Mouse (Mus musculus) heart, postnatal 36 days (tissue): ENCODE data around the gene Sox6. TPM values are rescaled to one million over a fixed set of nuclear protein-coding genes. Genes with fewer than 3 reads are reported as not detected.
A peak's percentile ranks its signal among the peaks of the same experiment; 100 is the strongest.

ENCODE experiments used
- DNase-seq, 2 experiments: peaks; one replicate each; pipeline ENCODE4 v3.0.0; 2021 to 2022
- intact Hi-C: fragments of 180-260 bp; cut with DNase I; formaldehyde crosslinking; loops from one replicate; pipeline ENCODE4 v1.15.1; 2025
- total RNA-seq, 2 experiments: library from RNA; stranded (reverse); gene quantifications; 2 replicates each; pipeline ENCODE4 v1.2.3; 2021

The Sox6 gene
- total RNA-seq, 2 experiments from 2014 or later, result 24.0 to 30.4 TPM

- intact Hi-C loops, result loop anchor here (5.0 kb wide), 1 partner anchor 565 kb away; no protein-coding TSS in a partner anchor
- peak; percentile 17 to 34 for DNase-seq
Observed at GRCm38 (mm10) chr7:115466811-115467210, 571.8 kb downstream of the Sox6 start.

GRCm38 (mm10) chr7:115463367-115463766 lies 575.2 kb downstream of the Sox6 start:
- intact Hi-C loops, result no loop called here
- DNase-seq, result no peak

- no peak for DNase-seq
- intact Hi-C loops, result no loop called here
Observed at GRCm38 (mm10) chr7:115462276-115462675, 576.3 kb downstream of the Sox6 start.

- intact Hi-C loops, result loop anchor here (5.0 kb wide), 1 partner anchor 582 kb away; the partner anchor contains the start of genes 1110004F10Rik and Sox6
- DNase-seq, result no peak
Observed at GRCm38 (mm10) chr7:115454988-115455387, 583.6 kb downstream of the Sox6 start.

- intact Hi-C loops, result loop anchor here (5.0 kb wide), 1 partner anchor 584 kb away; the partner anchor contains the start of genes 1110004F10Rik and Sox6
Observed at GRCm38 (mm10) chr7:115453713-115454073, 584.9 kb downstream of the Sox6 start.

GRCm38 (mm10) chr7:115453042-115453712 lies 585.4 kb downstream of the Sox6 start:
- intact Hi-C loops, result loop anchor here (5.0 kb wide), 1 partner anchor 584 kb away; the partner anchor contains the start of genes 1110004F10Rik and Sox6

More at GRCm38 (mm10) chr7:115453713-115454073, 584.9 kb downstream of the Sox6 start:
- DNase-seq, result no peak

GRCm38 (mm10) chr7:115450431-115451195 lies 588.0 kb downstream of the Sox6 start:
- no peak for DNase-seq
- intact Hi-C loops, result loop anchor here (5.0 kb wide), 1 partner anchor 587 kb away; the partner anchor contains the start of genes 1110004F10Rik and Sox6

More at GRCm38 (mm10) chr7:115453042-115453712, 585.4 kb downstream of the Sox6 start:
- peak; percentile 39 to 55 for DNase-seq

- intact Hi-C loops, result no loop called here
- no peak for DNase-seq
Observed at GRCm38 (mm10) chr7:115448403-115449025, 590.1 kb downstream of the Sox6 start.

- intact Hi-C loops, result no loop called here
- no peak for DNase-seq
Observed at GRCm38 (mm10) chr7:115447091-115447490, 591.5 kb downstream of the Sox6 start.

- intact Hi-C loops, result no loop called here
- no peak for DNase-seq
Observed at GRCm38 (mm10) chr7:115446481-115447016, 592.0 kb downstream of the Sox6 start.

GRCm38 (mm10) chr7:115426161-115426982 lies 612.2 kb downstream of the Sox6 start:
- intact Hi-C loops, result no loop called here
- no peak for DNase-seq

- intact Hi-C loops, result no loop called here
- DNase-seq, result peak in 1 of 2 experiments; percentile 7
Observed at GRCm38 (mm10) chr7:115422828-115423227, 615.8 kb downstream of the Sox6 start.

GRCm38 (mm10) chr7:115420960-115421359 lies 617.6 kb downstream of the Sox6 start:
- intact Hi-C loops, result no loop called here
- no peak for DNase-seq

Other genes with a start within 250 kb of the Sox6 start
- 10 to 100 TPM; 51.2 to 55.9 TPM for gene 1110004F10Rik, start 601 bp upstream of the Sox6 start, total RNA-seq
- 1 to 10 TPM; 1.3 TPM for gene Gm4353, start 45.8 kb upstream of the Sox6 start, total RNA-seq